In genomic region chr12:98023655-98024054, GRCm38 (mm10) we compare ENCODE assay signal across 16 mouse cellular contexts.
A peak's percentile ranks its signal among the peaks of the same experiment; 100 is the strongest.
DNase-seq lines count a peak whose midpoint lies in the region; ATAC-seq and TF ChIP-seq lines count a peak whose summit lies in the region.
"Had no signal": no experiment of that assay in that cellular context is flagged by ENCODE, and none has a peak within 500 bp of the region (broad histone marks: within the 10 kb centered on the region; RNA-seq: fewer than 3 reads in every experiment).

No protein-coding gene starts in this region.

- peak; percentile 59; the same call in 1 of the 2 replicates for ATAC-seq in frontal cortex, adult (ENCODE audit: low TSS enrichment)
- 0 out of 2 replicates have a peak, but pooled peaks have one; percentile 14 for ATAC-seq in midbrain, embryonic 11.5 days (ENCODE audit: low FRiP score)
- ATAC-seq: inflammation-experienced regulatory T-cells, adult 6 months had no signal

- H3K9ac ChIP-seq in midbrain, embryonic 11.5 days (ENCODE audit: low read length): no peak overlapping the region
- H3K9ac ChIP-seq: liver, embryonic 15.5 days had no signal

- H3K4me2 ChIP-seq in midbrain, embryonic 11.5 days: no peak overlapping the region
- H3K4me2 ChIP-seq: liver, embryonic 15.5 days had no signal

- no peak for TF ChIP-seq POLR2A in kidney, adult 2 months (IDR thresholded peaks at IDR 0.05; ENCODE audit: low read depth, low read length)

- TF ChIP-seq CTCF in kidney, adult 2 months (conservative IDR thresholded peaks at IDR 0.05; ENCODE audit: insufficient read depth, insufficient read length, low read depth, low read length): no peak

- H3K27ac ChIP-seq in midbrain, embryonic 11.5 days (ENCODE audit: low read depth, low read length): no peak overlapping the region
- H3K27ac ChIP-seq in midbrain, embryonic 10.5 days (replicated peaks): no peak overlapping the region
- no peak overlapping the region for H3K27ac ChIP-seq in kidney, adult 2 months (ENCODE audit: insufficient read depth, low read depth, low read length)
- H3K27ac ChIP-seq: gastrocnemius, adult 2 months; liver, embryonic 15.5 days had no signal

- H3K4me1 ChIP-seq in midbrain, embryonic 11.5 days (ENCODE audit: control insufficient read depth, insufficient read depth, low read length): no peaks in the 10 kb centered on the region
- no peaks in the 10 kb centered on the region for H3K4me1 ChIP-seq in midbrain, embryonic 10.5 days
- no peaks in the 10 kb centered on the region for H3K4me1 ChIP-seq in kidney, adult 2 months (ENCODE audit: control insufficient read depth, insufficient read depth, low read length)
- H3K4me1 ChIP-seq: liver, embryonic 15.5 days had no signal

- no peaks in the 10 kb centered on the region for H3K36me3 ChIP-seq in midbrain, embryonic 11.5 days (ENCODE audit: control insufficient read depth, insufficient read depth, low read length)
- no peaks in the 10 kb centered on the region for H3K36me3 ChIP-seq in midbrain, embryonic 10.5 days
- no peaks in the 10 kb centered on the region for H3K36me3 ChIP-seq in kidney, adult 2 months (ENCODE audit: control insufficient read depth, insufficient read depth, low read length)
- H3K36me3 ChIP-seq: liver, embryonic 15.5 days had no signal

- no peaks in the 10 kb centered on the region for H3K27me3 ChIP-seq in midbrain, embryonic 11.5 days (ENCODE audit: control insufficient read depth, insufficient read depth, low read length)
- no peaks in the 10 kb centered on the region for H3K27me3 ChIP-seq in midbrain, embryonic 10.5 days (ENCODE audit: low read depth, poor library complexity, severe bottlenecking)
- no peaks in the 10 kb centered on the region for H3K27me3 ChIP-seq in kidney, adult 2 months (replicated peaks; ENCODE audit: control insufficient read depth, insufficient read depth, low read length)
- H3K27me3 ChIP-seq: liver, embryonic 15.5 days had no signal

- H3K9me3 ChIP-seq in midbrain, embryonic 11.5 days (ENCODE audit: control insufficient read depth, low read length): no peaks in the 10 kb centered on the region
- H3K9me3 ChIP-seq in midbrain, embryonic 10.5 days (replicated peaks): no peaks in the 10 kb centered on the region
- H3K9me3 ChIP-seq: liver, embryonic 15.5 days had no signal

- 82% methylated on average over 6 of the region's 6 CpGs for WGBS in midbrain, embryonic 11.5 days
- 91% methylated on average over 6 of the region's 6 CpGs for whole genome bisulfite sequencing in midbrain, embryonic 10.5 days
- WGBS in kidney, adult 2 months: 87% methylated on average over 6 of the region's 6 CpGs

- no peak for DNase-seq in frontal cortex, postnatal 10 days (ENCODE audit: low spot score in 2 of 2)
- DNase-seq in midbrain, embryonic 11.5 days (ENCODE audit: low spot score, missing footprints): no peak
- no peak for DNase-seq in midbrain, embryonic 10.5 days (ENCODE audit: low spot score)
- peak; percentile 81 for DNase-seq in layer of hippocampus, adult 9-11 months
- DNase-seq in thymus, postnatal 10 days (ENCODE audit: low spot score in 2 of 2): no peak
- no peak for DNase-seq in spleen, postnatal 36 days (ENCODE audit: low spot score in 2 of 2)
- no peak for DNase-seq in kidney, adult 2 months
- DNase-seq: adrenal gland, postnatal 25 days; cerebellum, adult 11 months; gastrocnemius, adult 2 months; kidney, postnatal 10 days; retina, postnatal 1 day; thymus, adult 2 months had no signal

- H3K4me3 ChIP-seq in midbrain, embryonic 11.5 days (ENCODE audit: low read depth, low read length): no peak overlapping the region
- no peak overlapping the region for H3K4me3 ChIP-seq in midbrain, embryonic 10.5 days
- no peak overlapping the region for H3K4me3 ChIP-seq in kidney, adult 2 months (ENCODE audit: insufficient read depth, low read depth, low read length)
- H3K4me3 ChIP-seq: gastrocnemius, adult 2 months; liver, embryonic 15.5 days had no signal
